Mouse (Mus musculus): ENCODE data around the gene C3ar1. TPM values are rescaled to one million over a fixed set of nuclear protein-coding genes. Genes with fewer than 3 reads are reported as not detected.

C3ar1 gene
- 1.5 and 2.3 TPM in 2 replicates for total RNA-seq (2014; rRNA removed)
- polyA plus RNA-seq (2015; fragmentation: Nextera tagmentation; extraction: Ambion mirVana): 1.7 and 1.8 TPM in 2 replicates

- 87% methylated on average over 7 of the region's 7 CpGs for WGBS
- ATAC-seq: no peak
- no peaks in the 10 kb centered on the region for H3K4me1 ChIP-seq (ENCODE audit: insufficient read depth)
These were observed at the start of gene C3ar1 for GRCm38 (mm10) chr6:122855955-122856354. Gene C3ar1, minus strand, starts transcription at chr6:122856161.

GRCm38 (mm10) chr6:122892442-122893049 is 36.6 kb upstream of the C3ar1 start:
- 3% methylated on average over 2 of the region's 2 CpGs for WGBS
- DNase-seq (peak; percentile 82), ATAC-seq (peak; percentile 76; the same call in 1 of the 2 replicates)
- peak; percentile 85 for TF ChIP-seq CTCF (IDR thresholded peaks at IDR 0.05; ENCODE audit: low read depth)
- Histone ChIP-seq H3K36me3 (ENCODE audit: insufficient read depth) (peaks cover 32% of the 10 kb centered on the region), H3K27me3 (ENCODE audit: insufficient read depth, low read length) (no peaks in the 10 kb centered on the region), H3K4me2 (ENCODE audit: low read depth) (no peak overlapping the region), H3K4me3 (ENCODE audit: low read depth, low read length) (no peak overlapping the region), H3K9ac (no peak overlapping the region), H3K4me1 (ENCODE audit: insufficient read depth) (no peaks in the 10 kb centered on the region), H3K9me3 (ENCODE audit: low read length) (no peaks in the 10 kb centered on the region), H3K27ac (ENCODE audit: low read depth, low read length) (no peak overlapping the region)

More at GRCm38 (mm10) chr6:122855955-122856354, at the start of gene C3ar1:
- TF ChIP-seq CTCF (IDR thresholded peaks at IDR 0.05; ENCODE audit: low read depth): no peak
- DNase-seq: no peak
- H3K27me3 ChIP-seq (ENCODE audit: insufficient read depth, low read length): no peaks in the 10 kb centered on the region
- H3K27ac ChIP-seq (ENCODE audit: low read depth, low read length): no peak within 1 kb of the TSS
- no peak within 1 kb of the TSS for H3K4me3 ChIP-seq (ENCODE audit: low read depth, low read length)
- H3K9me3 ChIP-seq (ENCODE audit: low read length): no peaks in the 10 kb centered on the region
- H3K9ac ChIP-seq: no peak within 1 kb of the TSS
- no peak within 1 kb of the TSS for H3K4me2 ChIP-seq (ENCODE audit: low read depth)
- H3K36me3 ChIP-seq (ENCODE audit: insufficient read depth): no peaks in the 10 kb centered on the region

GRCm38 (mm10) chr6:122889599-122889998 is 33.6 kb upstream of the C3ar1 start:
- 93% methylated on average over 2 of the region's 2 CpGs for WGBS
- DNase-seq (no peak), ATAC-seq (no peak)
- no peak for TF ChIP-seq CTCF (IDR thresholded peaks at IDR 0.05; ENCODE audit: low read depth)
- H3K4me1 ChIP-seq (ENCODE audit: insufficient read depth): no peaks in the 10 kb centered on the region
- no peak overlapping the region for H3K9ac ChIP-seq
- H3K4me2 ChIP-seq (ENCODE audit: low read depth): no peak overlapping the region
- peaks cover 53% of the 10 kb centered on the region for H3K36me3 ChIP-seq (ENCODE audit: insufficient read depth)
- H3K9me3 ChIP-seq (ENCODE audit: low read length): no peaks in the 10 kb centered on the region
- no peaks in the 10 kb centered on the region for H3K27me3 ChIP-seq (ENCODE audit: insufficient read depth, low read length)
- no peak overlapping the region for H3K27ac ChIP-seq (ENCODE audit: low read depth, low read length)
- H3K4me3 ChIP-seq (ENCODE audit: low read depth, low read length): no peak overlapping the region

- Histone ChIP-seq H3K4me3 (ENCODE audit: low read depth, low read length) (no peak overlapping the region), H3K4me2 (ENCODE audit: low read depth) (no peak overlapping the region), H3K27me3 (ENCODE audit: insufficient read depth, low read length) (no peaks in the 10 kb centered on the region), H3K36me3 (ENCODE audit: insufficient read depth) (peaks cover 77% of the 10 kb centered on the region), H3K27ac (ENCODE audit: low read depth, low read length) (no peak overlapping the region), H3K9me3 (ENCODE audit: low read length) (no peaks in the 10 kb centered on the region), H3K4me1 (ENCODE audit: insufficient read depth) (no peaks in the 10 kb centered on the region), H3K9ac (no peak overlapping the region)
- DNase-seq (no peak), ATAC-seq (no peak)
- TF ChIP-seq CTCF (IDR thresholded peaks at IDR 0.05; ENCODE audit: low read depth): no peak
- whole genome bisulfite sequencing: 94% methylated on average over 9 of the region's 9 CpGs
These were observed 27.6 kb upstream of the C3ar1 start for GRCm38 (mm10) chr6:122883603-122884002.

- ATAC-seq: no peak
These were observed 25.3 kb upstream of the C3ar1 start for GRCm38 (mm10) chr6:122881287-122881686.

GRCm38 (mm10) chr6:122879781-122880505 is 24.0 kb upstream of the C3ar1 start:
- ATAC-seq (no peak), DNase-seq (no peak)
- Histone ChIP-seq H3K27ac (ENCODE audit: low read depth, low read length) (no peak overlapping the region), H3K9ac (no peak overlapping the region), H3K4me1 (ENCODE audit: insufficient read depth) (peaks cover 6% of the 10 kb centered on the region), H3K4me3 (ENCODE audit: low read depth, low read length) (no peak overlapping the region), H3K36me3 (ENCODE audit: insufficient read depth) (peaks cover 53% of the 10 kb centered on the region), H3K4me2 (ENCODE audit: low read depth) (no peak overlapping the region), H3K27me3 (ENCODE audit: insufficient read depth, low read length) (no peaks in the 10 kb centered on the region), H3K9me3 (ENCODE audit: low read length) (no peaks in the 10 kb centered on the region)
- no peak for TF ChIP-seq CTCF (IDR thresholded peaks at IDR 0.05; ENCODE audit: low read depth)
- WGBS: 94% methylated on average over 7 of the region's 7 CpGs

More at GRCm38 (mm10) chr6:122881287-122881686, 25.3 kb upstream of the C3ar1 start:
- no peaks in the 10 kb centered on the region for H3K4me1 ChIP-seq (ENCODE audit: insufficient read depth)
- no peak overlapping the region for H3K4me3 ChIP-seq (ENCODE audit: low read depth, low read length)
- H3K9ac ChIP-seq: no peak overlapping the region
- no peak for TF ChIP-seq CTCF (IDR thresholded peaks at IDR 0.05; ENCODE audit: low read depth)
- H3K4me2 ChIP-seq (ENCODE audit: low read depth): no peak overlapping the region
- no peaks in the 10 kb centered on the region for H3K27me3 ChIP-seq (ENCODE audit: insufficient read depth, low read length)
- WGBS: 95% methylated on average over 12 of the region's 12 CpGs
- no peaks in the 10 kb centered on the region for H3K9me3 ChIP-seq (ENCODE audit: low read length)
- no peak overlapping the region for H3K27ac ChIP-seq (ENCODE audit: low read depth, low read length)
- no peak for DNase-seq
- peaks cover 62% of the 10 kb centered on the region for H3K36me3 ChIP-seq (ENCODE audit: insufficient read depth)

- Histone ChIP-seq H3K9me3 (ENCODE audit: low read length) (no peaks in the 10 kb centered on the region), H3K9ac (no peak overlapping the region), H3K4me2 (ENCODE audit: low read depth) (no peak overlapping the region), H3K4me3 (ENCODE audit: low read depth, low read length) (no peak overlapping the region), H3K4me1 (ENCODE audit: insufficient read depth) (peaks cover 6% of the 10 kb centered on the region), H3K36me3 (ENCODE audit: insufficient read depth) (peaks cover 49% of the 10 kb centered on the region), H3K27me3 (ENCODE audit: insufficient read depth, low read length) (no peaks in the 10 kb centered on the region), H3K27ac (ENCODE audit: low read depth, low read length) (no peak overlapping the region)
- TF ChIP-seq CTCF (IDR thresholded peaks at IDR 0.05; ENCODE audit: low read depth): no peak
- 92% methylated on average over 7 of the region's 7 CpGs for WGBS
- no peak for DNase-seq
- ATAC-seq: no peak
These were observed 23.3 kb upstream of the C3ar1 start for GRCm38 (mm10) chr6:122879141-122879735.
